Mouse (Mus musculus): ENCODE measurements around the gene Nav1.

DNA sequence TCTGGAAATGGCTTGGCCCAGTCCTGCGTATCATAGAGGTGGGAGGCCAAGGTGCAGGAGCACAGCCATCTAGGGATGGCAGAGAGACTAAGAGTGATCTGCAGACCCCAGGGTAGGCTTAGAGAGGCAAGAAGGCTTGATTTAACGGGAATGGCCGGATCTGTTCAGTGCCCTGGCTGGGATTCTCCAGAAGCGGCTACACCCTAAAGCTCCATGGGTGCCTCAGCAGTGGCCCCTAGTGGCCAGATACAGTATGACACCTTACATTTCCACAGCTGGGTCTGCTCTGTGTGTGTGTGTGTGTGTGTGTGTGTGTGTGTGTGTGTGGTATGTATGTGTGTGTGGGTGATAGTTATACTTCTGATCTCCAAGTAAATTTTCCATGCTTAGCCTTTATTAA is 66.8 kb downstream of the Nav1 start:
- TF ChIP-seq CTCF (IDR thresholded peaks at IDR 0.05; ENCODE audit: borderline replicate concordance, insufficient read depth, low read depth, low read length) (peak; percentile 84), POLR2A (IDR thresholded peaks at IDR 0.05; ENCODE audit: borderline replicate concordance, insufficient read depth, low read length) (no peak)
